Mouse (Mus musculus) ES-Bruce4 (cell line): ENCODE measurements at regions not wholly inside any gene's neighbourhood (a gene's known extent, or its start where the extent isn't known, plus 50 kb on each side); places are given as distances from the start of the nearest gene placed in this dataset.

ENCODE experiments used
- H3K27ac ChIP-seq: 2 replicates; pipeline ENCODE4 v1.5.1; 2012; ENCODE audit warnings: low read length, inconsistent platforms; ENCODE audit not compliant: insufficient read depth
- H3K27me3 ChIP-seq: 2 replicates; pipeline ENCODE4 v1.6.1; 2012; ENCODE audit warnings: mild to moderate bottlenecking, low read length, inconsistent platforms; ENCODE audit not compliant: control insufficient read depth, poor library complexity, insufficient read depth, severe bottlenecking
- H3K36me3 ChIP-seq: 2 replicates; pipeline ENCODE4 v1.6.1; 2012; ENCODE audit warnings: inconsistent platforms, mild to moderate bottlenecking, low read length, moderate library complexity; ENCODE audit not compliant: control insufficient read depth, poor library complexity, insufficient read depth, severe bottlenecking
- H3K4me1 ChIP-seq: one replicate; pipeline ENCODE4 v1.8.1; 2011; ENCODE audit warnings: low read length; ENCODE audit not compliant: control insufficient read depth, insufficient read depth
- H3K4me3 ChIP-seq: 2 replicates; pipeline ENCODE4 v1.5.1; 2011; ENCODE audit warnings: low read depth, mild to moderate bottlenecking, low read length
- H3K9ac ChIP-seq: 2 replicates; pipeline ENCODE4 v1.6.1; 2012; ENCODE audit warnings: low read depth, mild to moderate bottlenecking, inconsistent platforms; ENCODE audit not compliant: poor library complexity, severe bottlenecking
- H3K9me3 ChIP-seq: replicated peaks from 2 replicates; pipeline ENCODE4 v1.6.1; 2012; ENCODE audit warnings: mild to moderate bottlenecking, low read length, inconsistent platforms; ENCODE audit not compliant: control insufficient read depth, poor library complexity, insufficient read depth, severe bottlenecking
- CTCF ChIP-seq: IDR thresholded peaks from one replicate; pipeline ENCODE4 v1.8.1; 2011; ENCODE audit warnings: low read depth, low read length
- EP300 ChIP-seq: IDR thresholded peaks from 2 replicates; pipeline ENCODE4 v1.6.1; 2011; ENCODE audit warnings: low read depth, low read length; ENCODE audit not compliant: insufficient read depth
- POLR2A ChIP-seq: IDR thresholded peaks from one replicate; pipeline ENCODE4 v1.8.1; 2011; ENCODE audit warnings: low read length; ENCODE audit not compliant: insufficient read depth

DNA sequence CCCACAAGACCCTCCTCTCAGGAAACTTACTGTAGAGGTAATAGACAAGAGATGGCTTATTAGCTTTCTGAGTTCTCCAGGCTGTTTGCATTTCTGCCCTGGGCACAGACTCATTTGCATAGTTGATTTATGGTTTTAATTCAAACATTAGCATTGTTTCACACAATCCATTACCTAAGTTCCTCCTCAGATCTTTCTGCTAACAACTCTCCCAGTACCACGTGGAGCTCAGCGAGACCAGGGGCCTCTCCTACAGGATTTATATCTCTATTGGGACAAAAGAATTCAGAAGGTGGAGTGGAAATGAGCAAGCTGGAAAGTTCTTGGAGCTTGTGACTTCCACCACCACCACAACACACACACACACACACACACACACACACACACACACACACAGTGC lies 396.8 kb downstream of the Adra2a start:
- H3K27me3 ChIP-seq = no peaks in the 10 kb centered on the region
- H3K4me1 ChIP-seq = no peaks in the 10 kb centered on the region
- H3K9ac ChIP-seq = no peak overlapping the region
- TF ChIP-seq EP300 (no peak), CTCF (no peak), POLR2A (no peak)
- no peaks in the 10 kb centered on the region for H3K9me3 ChIP-seq
- no peak overlapping the region for H3K27ac ChIP-seq
- H3K36me3 ChIP-seq = no peaks in the 10 kb centered on the region
- H3K4me3 ChIP-seq = no peak overlapping the region

DNA sequence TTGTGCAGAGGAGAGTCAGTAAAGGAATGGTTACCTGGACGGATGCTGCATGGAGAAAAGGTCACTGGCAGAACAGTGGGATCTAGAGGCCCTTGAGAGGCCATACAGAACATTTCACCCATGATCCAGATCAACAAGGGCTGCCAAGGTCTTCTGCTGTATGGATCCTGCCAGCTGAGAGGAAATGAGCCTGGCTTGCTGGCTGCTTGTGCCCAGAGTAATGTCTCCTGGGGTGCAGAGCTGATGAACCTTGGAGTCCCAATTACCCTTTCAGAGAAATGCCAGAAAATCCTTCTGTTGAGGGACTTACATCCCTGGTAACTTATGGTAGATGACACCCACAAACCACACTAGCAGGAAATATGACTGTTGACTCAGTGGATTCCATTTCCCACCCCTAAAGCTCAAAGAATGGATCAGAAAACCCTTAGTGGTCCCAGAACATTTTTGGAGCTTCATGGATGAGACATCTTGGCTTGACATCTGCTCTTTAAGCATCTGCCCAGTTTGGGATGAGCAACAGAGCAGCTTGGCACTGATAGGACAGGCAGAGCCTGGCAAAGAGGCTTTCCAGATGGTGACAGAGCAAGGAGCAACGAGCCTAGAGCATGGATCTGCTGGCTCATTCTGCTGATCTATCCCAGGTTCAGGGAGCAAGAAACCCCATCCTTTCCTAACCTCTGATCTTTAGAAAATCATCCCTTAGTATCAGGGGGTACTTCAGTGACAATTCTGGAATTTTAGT lies 416.6 kb downstream of the Adra2a start:
- Histone ChIP-seq H3K27me3 (no peaks in the 10 kb centered on the region), H3K9me3 (no peaks in the 10 kb centered on the region), H3K27ac (no peak overlapping the region), H3K4me3 (no peak overlapping the region), H3K9ac (no peak overlapping the region), H3K36me3 (no peaks in the 10 kb centered on the region), H3K4me1 (no peaks in the 10 kb centered on the region)
- TF ChIP-seq CTCF = no peak

DNA sequence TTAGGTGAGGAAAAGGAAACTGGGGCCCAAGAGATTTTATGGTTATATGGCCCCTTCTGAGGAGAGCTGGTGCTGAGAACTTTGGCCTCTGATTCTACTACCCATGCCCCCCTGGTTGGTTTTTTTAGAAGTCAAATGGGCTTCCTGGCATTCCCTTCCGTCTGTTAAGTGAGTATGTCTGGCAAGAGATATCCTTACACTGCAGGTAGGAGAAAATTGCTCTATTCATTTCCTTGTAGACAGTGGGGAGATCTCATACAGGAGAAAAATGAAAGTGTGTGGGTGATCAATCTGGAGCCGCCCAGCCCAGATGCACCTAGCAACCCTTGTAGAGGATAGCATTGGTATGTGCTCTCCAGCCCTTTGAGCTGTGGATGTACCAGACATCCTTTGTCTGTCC lies 418.5 kb downstream of the Adra2a start:
- H3K36me3 ChIP-seq = no peaks in the 10 kb centered on the region
- no peak for TF ChIP-seq CTCF
- TF ChIP-seq POLR2A = no peak

DNA sequence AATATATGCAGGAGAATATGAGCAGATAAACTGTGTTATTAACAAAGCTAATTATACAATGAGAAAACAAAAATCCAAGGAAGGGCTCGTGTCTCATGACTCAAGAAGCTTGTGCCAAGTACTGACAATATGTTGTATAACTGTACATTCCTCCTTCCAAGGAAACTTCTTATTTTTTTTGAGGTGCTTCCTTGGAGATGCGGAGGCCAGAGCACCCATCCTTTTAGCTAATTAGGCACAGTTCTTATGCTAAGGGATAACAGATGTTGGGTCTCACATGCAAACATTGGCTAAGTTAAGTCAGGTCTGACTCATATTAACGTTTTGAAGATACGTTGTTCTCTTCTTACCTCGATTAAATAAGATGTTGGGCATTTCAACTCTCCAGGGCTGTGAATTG lies 426.1 kb downstream of the Adra2a start:
- H3K4me1 ChIP-seq = no peaks in the 10 kb centered on the region

More for the DNA sequence above, 418.5 kb downstream of the Adra2a start:
- H3K4me1 ChIP-seq = no peaks in the 10 kb centered on the region
- H3K27me3 ChIP-seq = no peaks in the 10 kb centered on the region
- H3K9me3 ChIP-seq = no peaks in the 10 kb centered on the region
- no peak overlapping the region for H3K4me3 ChIP-seq
- no peak overlapping the region for H3K9ac ChIP-seq
- H3K27ac ChIP-seq = no peak overlapping the region

DNA sequence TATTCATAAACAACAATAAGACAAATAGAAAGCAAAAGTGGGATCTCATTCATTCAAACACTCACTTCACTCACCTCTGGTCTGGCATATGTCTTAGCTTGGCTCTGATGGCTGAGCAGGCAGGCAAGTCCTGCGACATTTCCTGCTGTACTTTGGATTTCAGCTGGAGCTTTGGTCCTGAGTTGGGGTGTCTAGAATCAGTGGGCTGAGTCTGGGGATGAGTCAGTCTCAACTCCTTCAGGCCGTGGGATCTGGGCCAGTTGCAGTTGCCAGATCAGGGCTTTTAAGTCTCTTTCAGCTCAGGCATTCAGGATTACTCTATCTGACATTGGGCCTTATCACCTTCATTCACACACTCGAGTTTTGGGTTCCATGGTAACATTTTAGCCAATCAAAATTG lies 454.1 kb downstream of the Adra2a start:
- H3K27ac ChIP-seq = no peak overlapping the region
- no peak for TF ChIP-seq CTCF
- TF ChIP-seq POLR2A = no peak
- no peak for TF ChIP-seq EP300
- no peaks in the 10 kb centered on the region for H3K9me3 ChIP-seq
- no peak overlapping the region for H3K9ac ChIP-seq
- H3K4me3 ChIP-seq = no peak overlapping the region
- no peaks in the 10 kb centered on the region for H3K36me3 ChIP-seq
- no peaks in the 10 kb centered on the region for H3K4me1 ChIP-seq
- H3K27me3 ChIP-seq = no peaks in the 10 kb centered on the region

More for the DNA sequence above, 426.1 kb downstream of the Adra2a start:
- Histone ChIP-seq H3K9me3 (no peaks in the 10 kb centered on the region), H3K4me3 (no peak overlapping the region), H3K27ac (no peak overlapping the region), H3K27me3 (no peaks in the 10 kb centered on the region), H3K9ac (no peak overlapping the region), H3K36me3 (no peaks in the 10 kb centered on the region)
- TF ChIP-seq POLR2A = no peak
- no peak for TF ChIP-seq CTCF
- TF ChIP-seq EP300 = no peak

DNA sequence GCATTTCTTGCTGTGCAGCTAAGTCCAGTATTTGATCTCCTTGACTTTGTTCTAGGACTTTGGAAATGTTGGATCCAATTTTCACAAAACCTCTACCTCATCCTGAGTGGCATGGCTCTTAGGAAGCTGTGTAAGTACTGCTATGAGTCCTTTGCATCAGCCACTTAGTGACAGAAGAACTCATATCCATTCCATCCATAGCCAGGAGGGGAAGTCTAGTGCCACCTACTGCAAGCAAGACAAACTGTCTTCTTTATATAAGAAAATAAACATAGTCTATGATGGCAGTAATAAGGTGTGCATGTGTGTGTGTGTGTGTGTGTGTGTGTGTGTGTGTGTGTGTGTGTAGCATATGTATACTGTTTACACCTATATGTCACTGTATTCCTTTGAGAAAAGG lies 489.9 kb downstream of the Adra2a start:
- no peaks in the 10 kb centered on the region for H3K4me1 ChIP-seq
- no peaks in the 10 kb centered on the region for H3K9me3 ChIP-seq
- H3K9ac ChIP-seq = no peak overlapping the region
- H3K36me3 ChIP-seq = no peaks in the 10 kb centered on the region
- H3K27me3 ChIP-seq = no peaks in the 10 kb centered on the region
- TF ChIP-seq CTCF (no peak), EP300 (no peak), POLR2A (no peak)
- H3K27ac ChIP-seq = no peak overlapping the region
- H3K4me3 ChIP-seq = no peak overlapping the region
